Mouse (Mus musculus) CH12.LX (cell line): ENCODE data around the gene Dip2b. TPM values are rescaled to one million over a fixed set of nuclear protein-coding genes. Genes with fewer than 3 reads are reported as not detected.

Experiments used
- DNase-seq: peaks from one replicate; pipeline ENCODE4 v3.0.0-alpha.2; 2013; ENCODE audit errors: extremely low read depth
- H3K27ac ChIP-seq: 2 replicates; pipeline ENCODE4 v1.5.1; 2012; ENCODE audit warnings: low read depth, mild to moderate bottlenecking, control low read depth, moderate library complexity; ENCODE audit not compliant: insufficient read depth
- H3K27me3 ChIP-seq: replicated peaks from 2 replicates; pipeline ENCODE3; 2012; ENCODE audit warnings: inconsistent platforms
- H3K36me3 ChIP-seq, 2 experiments: replicated peaks in 1 of 2; 2 replicates each; pipeline versions ENCODE3 to v1.6.1; 2012; ENCODE audit warnings: inconsistent platforms in 1 of 2, low read length in 1 of 2, mild to moderate bottlenecking in 1 of 2, mixed read lengths in 1 of 2, moderate library complexity in 1 of 2; ENCODE audit not compliant: control insufficient read depth in 1 of 2, insufficient read depth in 1 of 2
- H3K4me1 ChIP-seq, 2 experiments: 2 replicates each; pipeline ENCODE4 v1.6.1; 2012; ENCODE audit warnings: inconsistent platforms in 1 of 2, moderate library complexity in 1 of 2; ENCODE audit not compliant: insufficient read depth in 2 of 2, control insufficient read depth in 1 of 2
- H3K4me2 ChIP-seq: 2 replicates; pipeline ENCODE4 v1.6.1; 2012; ENCODE audit warnings: low read depth, mild to moderate bottlenecking, control low read depth; ENCODE audit not compliant: poor library complexity, insufficient read depth, severe bottlenecking
- H3K4me3 ChIP-seq, 3 experiments: fragments of 150-350 bp in 1 of 3; sonication (generic) in 1 of 3; replicated peaks in 1 of 3; 2 replicates each; pipeline versions ENCODE3 to v1.5.1; 2011 to 2012; ENCODE audit warnings: low read depth in 2 of 3, low read length in 2 of 3, mild to moderate bottlenecking in 2 of 3, moderate library complexity in 2 of 3, control low read depth in 1 of 3, improper control_type of control experiment in 1 of 3, inconsistent platforms in 1 of 3, mixed read lengths in 1 of 3; ENCODE audit not compliant: poor library complexity in 1 of 3
- H3K79me2 ChIP-seq: replicated peaks from 2 replicates; pipeline ENCODE4 v1.6.1; 2012; ENCODE audit warnings: mild to moderate bottlenecking, moderate library complexity; ENCODE audit not compliant: control insufficient read depth, poor library complexity, insufficient read depth, severe bottlenecking; ENCODE audit errors: extremely low read depth
- H3K9ac ChIP-seq: 2 replicates; pipeline ENCODE4 v1.6.1; 2012; ENCODE audit warnings: low read depth, mild to moderate bottlenecking, control low read depth, moderate library complexity; ENCODE audit not compliant: insufficient read depth
- H3K9me3 ChIP-seq: replicated peaks from 2 replicates; pipeline ENCODE3; 2012; ENCODE audit warnings: low read length, inconsistent platforms, mixed read lengths
- BHLHE40 ChIP-seq: IDR thresholded peaks from 2 replicates; pipeline ENCODE4 v1.6.1; 2011; ENCODE audit warnings: mild to moderate bottlenecking, low read depth, low read length, improper control_type of control experiment
- CTCF ChIP-seq, 2 experiments: IDR thresholded peaks in 1 of 2; conservative IDR thresholded peaks in 1 of 2; 2 replicates each; pipeline ENCODE4 v1.5.1; 2011 to 2012; ENCODE audit warnings: low read depth in 2 of 2, low read length in 2 of 2, improper control_type of control experiment in 1 of 2, inconsistent platforms in 1 of 2, mild to moderate bottlenecking in 1 of 2, moderate library complexity in 1 of 2
- E2F4 ChIP-seq: IDR thresholded peaks from 2 replicates; pipeline ENCODE4 v1.6.1; 2011; ENCODE audit warnings: low read depth, low read length, improper control_type of control experiment; ENCODE audit not compliant: insufficient replicate concordance
- ETS1 ChIP-seq: conservative IDR thresholded peaks from 2 replicates; pipeline ENCODE4 v1.6.1; 2012; ENCODE audit warnings: low read depth, mild to moderate bottlenecking, inconsistent platforms, low read length, improper control_type of control experiment, moderate library complexity
- IRF4 ChIP-seq: IDR thresholded peaks from 2 replicates; pipeline ENCODE4 v1.6.1; 2014; ENCODE audit warnings: low read depth, mild to moderate bottlenecking, inconsistent platforms, low read length, improper control_type of control experiment
- JUND ChIP-seq: conservative IDR thresholded peaks from 2 replicates; pipeline ENCODE4 v1.6.1; 2011; ENCODE audit warnings: low read depth, low read length, improper control_type of control experiment
- MXI1 ChIP-seq: IDR thresholded peaks from 2 replicates; pipeline ENCODE4 v1.6.1; 2011; ENCODE audit warnings: mild to moderate bottlenecking, low read depth, low read length, improper control_type of control experiment
- MYC ChIP-seq: IDR thresholded peaks from 2 replicates; pipeline ENCODE4 v1.6.1; 2011; ENCODE audit warnings: low read depth, mild to moderate bottlenecking, improper control_type of control experiment, low read length
- NRF1 ChIP-seq: IDR thresholded peaks from 2 replicates; pipeline ENCODE4 v1.6.1; 2014; ENCODE audit warnings: low read depth, mild to moderate bottlenecking, inconsistent platforms, low read length, improper control_type of control experiment, moderate library complexity
- PAX5 ChIP-seq: IDR thresholded peaks from 2 replicates; pipeline ENCODE4 v1.6.1; 2012; ENCODE audit warnings: low read length, inconsistent platforms, mixed read lengths
- POLR2A ChIP-seq: IDR thresholded peaks from 2 replicates; pipeline ENCODE4 v1.6.1; 2011; ENCODE audit warnings: low read depth, mild to moderate bottlenecking, improper control_type of control experiment, low read length
- POLR2AphosphoS2 ChIP-seq: IDR thresholded peaks from 2 replicates; pipeline ENCODE4 v1.6.1; 2011; ENCODE audit warnings: low read depth, low read length, improper control_type of control experiment
- RCOR1 ChIP-seq: conservative IDR thresholded peaks from 2 replicates; pipeline ENCODE4 v1.6.1; 2012; ENCODE audit warnings: low read depth, mild to moderate bottlenecking, inconsistent platforms, low read length, improper control_type of control experiment
- SIN3A ChIP-seq: IDR thresholded peaks from 2 replicates; pipeline ENCODE4 v1.6.1; 2012; ENCODE audit warnings: low read length, improper control_type of control experiment, inconsistent platforms
- UBTF ChIP-seq: IDR thresholded peaks from 2 replicates; pipeline ENCODE4 v1.6.1; 2012; ENCODE audit warnings: low read depth, mild to moderate bottlenecking, inconsistent platforms, low read length, improper control_type of control experiment, moderate library complexity
- USF2 ChIP-seq: conservative IDR thresholded peaks from 2 replicates; pipeline ENCODE4 v1.6.1; 2011; ENCODE audit warnings: low read depth, low read length, improper control_type of control experiment
- ZC3H11A ChIP-seq: IDR thresholded peaks from 2 replicates; pipeline ENCODE4 v1.6.1; 2012; ENCODE audit warnings: low read depth, mild to moderate bottlenecking, inconsistent platforms, low read length, improper control_type of control experiment
- dilution Hi-C: fragments of 300-500 bp; cut with MboI; formaldehyde crosslinking; loops from 2 replicates; pipeline ENCODE4 v1.14.3; 2020; ENCODE audit warnings: low sequenced_read_pairs; ENCODE audit not compliant: extremely low pct_unique_long_range_greater_than_20kb, extremely low pct_ligation_motif_present
- in situ Hi-C: fragments of 300-500 bp; cut with MboI; formaldehyde crosslinking; loops from 3 replicates; pipeline ENCODE4 v1.14.3; 2019; ENCODE audit warnings: low sequenced_read_pairs, low pct_ligation_motif_present, low pct_unique_long_range_greater_than_20kb, mixed read lengths
- polyA plus RNA-seq: library from polyadenylated mRNA; unstranded; fragments of >175 nt; gene quantifications from 2 replicates; pipeline ENCODE4 v1.2.1, GENCODE M21; 2012; ENCODE audit warnings: low read depth; ENCODE audit not compliant: insufficient read length
- total RNA-seq, 2 experiments: library from RNA; depleted of rRNA; stranded (reverse); fragments of 300-350 nt in 1 of 2; fragments of >200 nt in 1 of 2; gene quantifications; 2 replicates each; pipeline ENCODE4 v1.2.3; 2012 to 2014

Dip2b gene
- total and polyA plus RNA-seq, 3 experiments = 15.7 to 18.2 (median 16.7) TPM

- no peak overlapping the region for H3K4me3 ChIP-seq
- TF ChIP-seq RCOR1 (no peak), UBTF (no peak), MYC (no peak), IRF4 (no peak), POLR2AphosphoS2 (no peak), SIN3A (no peak), PAX5 (no peak), CTCF (conservative IDR thresholded peaks at IDR 0.05 in 1 of 2, IDR thresholded peaks at IDR 0.05 in 1 of 2; ENCODE audit: low read depth in 2 of 2, low read length in 2 of 2) (no peak)
- H3K79me2 ChIP-seq = peaks cover 61% of the 10 kb centered on the region
- no peaks in the 10 kb centered on the region for H3K9me3 ChIP-seq
- H3K27me3 ChIP-seq = no peaks in the 10 kb centered on the region
- H3K27ac ChIP-seq = no peak overlapping the region
- dilution Hi-C loops = no loop called here
- H3K36me3 ChIP-seq = peaks cover 26 to 50% of the 10 kb centered on the region in 2 experiments
- H3K4me1 ChIP-seq = peaks cover 3 to 36% of the 10 kb centered on the region in 2 experiments
- no peak overlapping the region for H3K4me2 ChIP-seq
- no peak for DNase-seq
- no peak overlapping the region for H3K9ac ChIP-seq
- in situ Hi-C loops = no loop called here
Observed at GRCm38 (mm10) chr15:100231616-100232525, 193.4 kb downstream of the Dip2b start.

- dilution Hi-C loops (no loop called here), in situ Hi-C loops (no loop called here)
- Histone ChIP-seq H3K27me3 (no peaks in the 10 kb centered on the region), H3K4me1 (peaks cover 0 to 33% of the 10 kb centered on the region in 2 experiments; a peak in 2 of 4 replicates), H3K36me3 (peaks cover 50 to 81% of the 10 kb centered on the region in 2 experiments), H3K4me3 (no peak overlapping the region), H3K4me2 (no peak overlapping the region), H3K27ac (no peak overlapping the region), H3K9me3 (no peaks in the 10 kb centered on the region), H3K9ac (no peak overlapping the region), H3K79me2 (peaks cover 44% of the 10 kb centered on the region)
- TF ChIP-seq JUND = no peak
- TF ChIP-seq POLR2A = no peak
- TF ChIP-seq BHLHE40 = no peak
- no peak for TF ChIP-seq POLR2AphosphoS2
- no peak for TF ChIP-seq E2F4
- no peak for TF ChIP-seq ZC3H11A
- no peak for TF ChIP-seq RCOR1
- TF ChIP-seq MXI1 = no peak
- no peak for TF ChIP-seq ETS1
- no peak for TF ChIP-seq NRF1
- TF ChIP-seq USF2 = no peak
- DNase-seq = no peak
Observed at GRCm38 (mm10) chr15:100235208-100235965, 196.9 kb downstream of the Dip2b start.
